ENCODE assay signal across 13 mouse cellular contexts in the genomic region with DNA sequence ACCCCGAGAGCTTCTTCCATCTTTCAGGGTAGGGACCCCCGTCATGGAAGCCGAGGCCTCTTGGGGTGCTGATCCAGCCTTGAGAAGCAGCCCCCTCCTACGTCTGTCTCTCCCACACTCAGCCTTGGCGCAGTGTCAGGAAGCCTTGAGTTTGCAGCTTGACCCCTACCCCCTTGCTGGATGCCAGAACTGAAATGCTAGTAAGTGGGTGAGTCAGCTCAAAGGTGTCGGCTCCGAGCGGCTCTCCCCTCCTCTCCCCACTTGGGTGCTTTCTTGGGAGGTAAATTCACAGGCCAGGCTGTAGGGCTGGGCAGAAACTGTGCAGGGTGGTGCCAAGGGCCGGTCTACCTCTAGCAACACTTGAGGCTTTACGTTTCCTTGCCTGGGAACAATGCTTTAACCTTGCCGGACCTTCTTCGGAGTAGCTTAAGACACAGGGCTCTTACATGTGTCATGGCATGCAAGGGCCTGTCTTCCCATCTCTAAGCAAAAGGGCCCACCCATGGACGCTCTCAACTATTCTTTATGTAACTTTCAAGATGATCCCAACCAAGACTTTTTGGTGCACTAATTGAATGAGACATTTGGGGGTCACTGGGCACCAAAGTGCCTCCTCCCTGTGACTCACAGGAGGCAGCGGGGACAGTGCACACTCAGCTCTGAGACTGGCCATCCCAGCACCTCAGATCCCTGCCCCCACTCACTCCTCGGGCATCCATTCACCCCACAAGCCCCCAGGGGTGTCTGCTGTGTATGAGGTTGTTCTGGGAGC. TPM values are rescaled to one million over a fixed set of nuclear protein-coding genes. Genes with fewer than 3 reads are reported as not detected.
A peak's percentile ranks its signal among the peaks of the same experiment; 100 is the strongest.
DNase-seq lines count a peak whose midpoint lies in the region; ATAC-seq lines count a peak whose summit lies in the region.
"Had no signal": no experiment of that assay in that cellular context is flagged by ENCODE, and none has a peak within 500 bp of the region (broad histone marks: within the 10 kb centered on the region; RNA-seq: fewer than 3 reads in every experiment).

No protein-coding gene starts in this region.

- no peak; the same call in 1 of the 2 replicates for ATAC-seq in heart, embryonic 11.5 days (replicated peaks; ENCODE audit: insufficient number of reproducible peaks, low FRiP score, low TSS enrichment)
- no peak for ATAC-seq in midbrain, embryonic 11.5 days (ENCODE audit: low FRiP score)
- ATAC-seq in midbrain, embryonic 16.5 days, result no peak
- ATAC-seq: activated CD4-positive, CD25-positive, alpha-beta regulatory T cell, adult 4 months; forebrain, embryonic 14.5 days had no signal

- H3K36me3 ChIP-seq in heart, embryonic 11.5 days (ENCODE audit: control insufficient read depth, insufficient read depth, low read length), result no peaks in the 10 kb centered on the region
- H3K36me3 ChIP-seq in midbrain, embryonic 11.5 days (ENCODE audit: control insufficient read depth, insufficient read depth, low read length), result no peaks in the 10 kb centered on the region
- H3K36me3 ChIP-seq in midbrain, embryonic 16.5 days (ENCODE audit: control insufficient read depth, insufficient read depth, low read length), result peaks cover 5% of the 10 kb centered on the region; the same call in 1 of the 2 replicates
- no peaks in the 10 kb centered on the region for H3K36me3 ChIP-seq in limb, embryonic 10.5 days
- H3K36me3 ChIP-seq: hindbrain, embryonic 12.5 days; liver, embryonic 15.5 days had no signal

- H3K4me3 ChIP-seq in heart, embryonic 11.5 days (ENCODE audit: low read depth, low read length), result no peak overlapping the region
- H3K4me3 ChIP-seq in midbrain, embryonic 11.5 days (ENCODE audit: low read depth, low read length), result no peak overlapping the region
- no peak overlapping the region for H3K4me3 ChIP-seq in midbrain, embryonic 16.5 days (ENCODE audit: low read depth, low read length)
- no peak overlapping the region for H3K4me3 ChIP-seq in limb, embryonic 10.5 days
- H3K4me3 ChIP-seq: hindbrain, embryonic 12.5 days; liver, embryonic 15.5 days had no signal

- peaks cover 44% of the 10 kb centered on the region for H3K27me3 ChIP-seq in heart, embryonic 11.5 days (ENCODE audit: control insufficient read depth, insufficient read depth, low read length)
- no peaks in the 10 kb centered on the region for H3K27me3 ChIP-seq in midbrain, embryonic 11.5 days (ENCODE audit: control insufficient read depth, insufficient read depth, low read length)
- H3K27me3 ChIP-seq in midbrain, embryonic 16.5 days (ENCODE audit: control insufficient read depth, insufficient read depth, low read depth, low read length), result no peaks in the 10 kb centered on the region
- peaks cover 20% of the 10 kb centered on the region for H3K27me3 ChIP-seq in limb, embryonic 10.5 days (ENCODE audit: low read depth, poor library complexity, severe bottlenecking)
- H3K27me3 ChIP-seq: liver, embryonic 15.5 days had no signal

- intact Hi-C loops in heart, postnatal 10 days (cut with DNase I), result no loop called here

- peaks cover 18% of the 10 kb centered on the region for H3K4me1 ChIP-seq in heart, embryonic 11.5 days (ENCODE audit: control insufficient read depth, insufficient read depth, low read length)
- peaks cover 5% of the 10 kb centered on the region; the same call in 1 of the 2 replicates for H3K4me1 ChIP-seq in midbrain, embryonic 11.5 days (ENCODE audit: control insufficient read depth, insufficient read depth, low read length)
- H3K4me1 ChIP-seq in midbrain, embryonic 16.5 days (ENCODE audit: control insufficient read depth, insufficient read depth, low read length), result peaks cover 9% of the 10 kb centered on the region; the same call in 1 of the 2 replicates
- peaks cover 33% of the 10 kb centered on the region for H3K4me1 ChIP-seq in limb, embryonic 10.5 days

- H3K9ac ChIP-seq in heart, embryonic 11.5 days (ENCODE audit: low read depth, low read length), result 0 out of 2 replicates have a peak overlapping the region, but pooled peaks have one; percentile 10
- no peak overlapping the region for H3K9ac ChIP-seq in midbrain, embryonic 11.5 days (ENCODE audit: low read length)
- no peak overlapping the region for H3K9ac ChIP-seq in midbrain, embryonic 16.5 days (ENCODE audit: low read depth, low read length)
- H3K9ac ChIP-seq: hindbrain, embryonic 12.5 days; liver, embryonic 15.5 days had no signal

- H3K4me2 ChIP-seq in heart, embryonic 11.5 days, result no peak overlapping the region
- H3K4me2 ChIP-seq in midbrain, embryonic 11.5 days, result no peak overlapping the region
- no peak overlapping the region for H3K4me2 ChIP-seq in midbrain, embryonic 16.5 days (ENCODE audit: low read length)
- H3K4me2 ChIP-seq: hindbrain, embryonic 12.5 days; liver, embryonic 15.5 days had no signal

- DNase-seq in heart, postnatal 10 days, result no peak
- DNase-seq in midbrain, embryonic 11.5 days (ENCODE audit: low spot score, missing footprints), result peak; percentile 31
- no peak for DNase-seq in limb, embryonic 10.5 days (ENCODE audit: low spot score)
- peak; percentile 49 for DNase-seq in retina, postnatal 1 day
- no peak for DNase-seq in B cell, adult 2 months
- no peak for DNase-seq in gastrocnemius, adult 8-10 months (ENCODE audit: low spot score in 2 of 2)
- DNase-seq: thymus, postnatal 25 days had no signal

- no peak overlapping the region for H3K27ac ChIP-seq in heart, embryonic 11.5 days (ENCODE audit: low read depth, low read length)
- H3K27ac ChIP-seq in midbrain, embryonic 11.5 days (ENCODE audit: low read depth, low read length), result no peak overlapping the region
- H3K27ac ChIP-seq in midbrain, embryonic 16.5 days (ENCODE audit: low read length), result no peak overlapping the region
- H3K27ac ChIP-seq in limb, embryonic 10.5 days, result 0 out of 2 replicates have a peak overlapping the region, but pooled peaks have one; percentile 20
- H3K27ac ChIP-seq: hindbrain, embryonic 12.5 days; liver, embryonic 15.5 days had no signal

- no peaks in the 10 kb centered on the region for H3K9me3 ChIP-seq in heart, embryonic 11.5 days (replicated peaks; ENCODE audit: control insufficient read depth, low read length)
- H3K9me3 ChIP-seq in midbrain, embryonic 11.5 days (ENCODE audit: control insufficient read depth, low read length), result no peaks in the 10 kb centered on the region
- H3K9me3 ChIP-seq in midbrain, embryonic 16.5 days (replicated peaks; ENCODE audit: control insufficient read depth, low read length, poor library complexity, severe bottlenecking), result no peaks in the 10 kb centered on the region
- H3K9me3 ChIP-seq in limb, embryonic 10.5 days (replicated peaks), result no peaks in the 10 kb centered on the region
- H3K9me3 ChIP-seq: hindbrain, embryonic 12.5 days; liver, embryonic 15.5 days had no signal

- WGBS in heart, embryonic 11.5 days (ENCODE audit: insufficient replicate concordance), result 61% methylated on average over 15 of the region's 15 CpGs
- WGBS in midbrain, embryonic 11.5 days, result 78% methylated on average over 15 of the region's 15 CpGs
- WGBS in midbrain, embryonic 16.5 days, result 82% methylated on average over 15 of the region's 15 CpGs
- 86% methylated on average over 15 of the region's 15 CpGs for WGBS in limb, embryonic 10.5 days

RNA-seq across cellular contexts. Expression of gene Faim2, which starts 22.5 kb away (rescaled TPM):
- polyA plus RNA-seq in heart, embryonic 11.5 days (2014; fragmentation: Nextera tagmentation; extraction: Ambion mirVana), result 0.40 and 0.51 TPM in 2 replicates
- total RNA-seq in heart, postnatal 10 days (2021), result under 1 TPM; 0.10 to 0.32 TPM
- polyA plus RNA-seq in midbrain, embryonic 11.5 days (2014; fragmentation: Nextera tagmentation; extraction: Ambion mirVana), result 0.81 and 1.1 TPM in 2 replicates
- polyA plus RNA-seq in midbrain, embryonic 16.5 days (2015; fragmentation: Nextera tagmentation; extraction: Ambion mirVana), result 50.3 and 65.8 TPM in 2 replicates
- polyA plus RNA-seq in limb, embryonic 10.5 days (2016; fragmentation: Nextera tagmentation; extraction: Ambion mirVana), result 0.26 TPM in 1 of 2 replicates, not detected in the other
- total RNA-seq in gastrocnemius, adult 8-10 months (2022), result under 1 TPM in 3 of 4 experiments, not detected in 1; 0.13 to 0.21 (median 0.15) TPM

RNA-seq across cellular contexts. Expression of gene Bcdin3d, which starts 31.0 kb away (rescaled TPM):
- polyA plus RNA-seq in heart, embryonic 11.5 days (2014; fragmentation: Nextera tagmentation; extraction: Ambion mirVana), result 11.9 TPM in 2 replicates
- 1 to 10 TPM; 3.9 to 7.3 TPM for total RNA-seq in heart, postnatal 10 days (2021)
- polyA plus RNA-seq in midbrain, embryonic 11.5 days (2014; fragmentation: Nextera tagmentation; extraction: Ambion mirVana), result 19.5 and 19.7 TPM in 2 replicates
- 19.0 and 21.6 TPM in 2 replicates for polyA plus RNA-seq in midbrain, embryonic 16.5 days (2015; fragmentation: Nextera tagmentation; extraction: Ambion mirVana)
- polyA plus RNA-seq in limb, embryonic 10.5 days (2016; fragmentation: Nextera tagmentation; extraction: Ambion mirVana), result 15.9 and 19.4 TPM in 2 replicates
- 1 to 10 TPM; 3.6 to 6.2 (median 4.5) TPM for total RNA-seq in gastrocnemius, adult 8-10 months (2022)

RNA-seq across cellular contexts. Expression of gene Nckap5l, which starts 48.0 kb away (rescaled TPM):
- polyA plus RNA-seq in heart, embryonic 11.5 days (2014; fragmentation: Nextera tagmentation; extraction: Ambion mirVana), result 9.0 and 9.1 TPM in 2 replicates
- 10 to 100 TPM; 17.4 to 25.5 TPM for total RNA-seq in heart, postnatal 10 days (2021)
- 8.0 and 9.4 TPM in 2 replicates for polyA plus RNA-seq in midbrain, embryonic 11.5 days (2014; fragmentation: Nextera tagmentation; extraction: Ambion mirVana)
- 16.2 and 17.1 TPM in 2 replicates for polyA plus RNA-seq in midbrain, embryonic 16.5 days (2015; fragmentation: Nextera tagmentation; extraction: Ambion mirVana)
- 16.3 and 17.4 TPM in 2 replicates for polyA plus RNA-seq in limb, embryonic 10.5 days (2016; fragmentation: Nextera tagmentation; extraction: Ambion mirVana)
- total RNA-seq in gastrocnemius, adult 8-10 months (2022), result 1 to 10 TPM; 1.5 to 2.2 (median 1.7) TPM

Comparison
In these comparisons a context has a peak if more than half of its experiments do, and no peak if none do; other contexts are left out.
1. RNA of gene Faim2, which starts 22.5 kb away (polyA plus RNA-seq): 50.3 to 65.8 TPM in midbrain, embryonic 16.5 days; 0.81 to 1.1 TPM in midbrain, embryonic 11.5 days, 0.40 to 0.51 TPM in heart, embryonic 11.5 days and 0.26 TPM in limb, embryonic 10.5 days; every median in the first group is over 10 times any median in the second.
2. DNase-seq: peak in midbrain, embryonic 11.5 days (single experiment) and retina, postnatal 1 day (single experiment); none in heart, postnatal 10 days (0 of 2), limb, embryonic 10.5 days (single experiment), B cell, adult 2 months (0 of 2) and gastrocnemius, adult 8-10 months (0 of 2).